Comparison of ENCODE assay signal across 8 mouse cellular contexts in the genomic region with DNA sequence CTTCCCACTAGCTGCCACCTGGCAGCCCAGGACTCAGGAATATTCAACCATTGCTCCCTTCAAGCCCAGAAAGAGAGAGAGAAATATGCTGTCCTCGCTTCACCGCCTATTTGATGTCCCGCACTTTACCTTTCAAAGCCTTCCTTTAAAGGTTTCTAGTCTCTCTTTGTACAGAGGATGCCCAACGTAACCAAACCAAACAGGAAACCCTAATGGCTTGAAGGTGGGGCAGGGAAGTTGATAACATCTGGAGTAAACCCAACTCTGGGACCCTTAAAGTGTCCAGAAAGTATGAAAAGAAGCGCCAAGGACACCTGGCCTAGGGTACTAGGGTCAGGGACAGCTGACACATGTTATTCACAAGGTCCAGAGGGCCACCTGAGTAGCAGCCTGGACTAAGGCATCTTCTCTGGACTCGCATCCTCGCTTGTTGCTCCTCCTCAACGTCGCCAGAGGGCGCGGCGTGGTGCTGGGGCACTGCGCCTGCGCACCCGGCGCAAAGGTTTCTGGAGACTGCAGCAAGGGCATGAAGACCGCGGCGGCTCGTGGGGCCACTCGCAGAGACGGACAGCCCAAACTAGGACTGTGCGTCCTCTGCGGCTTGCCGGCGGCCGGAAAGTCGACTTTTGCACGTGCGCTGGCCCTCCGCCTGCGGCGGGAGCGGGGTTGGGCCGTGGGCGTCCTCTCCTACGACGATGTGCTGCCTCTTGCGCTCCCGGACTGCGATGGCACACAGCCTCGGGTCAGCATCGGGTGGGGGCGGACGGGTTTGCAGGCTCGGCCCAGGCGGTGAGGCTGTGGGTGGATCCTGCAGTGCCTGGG. TPM values are rescaled to one million over a fixed set of nuclear protein-coding genes. Genes with fewer than 3 reads are reported as not detected.
A peak's percentile ranks its signal among the peaks of the same experiment; 100 is the strongest.
DNase-seq lines count a peak whose midpoint lies in the region; ATAC-seq and TF ChIP-seq lines count a peak whose summit lies in the region.

A gene (plus strand): TSS at position 494 of the 822 bp plus-strand sequence.

- peak within 1 kb of the TSS; percentile 92 for H3K4me2 ChIP-seq in forebrain, embryonic 16.5 days (ENCODE audit: low read length)
- peak within 1 kb of the TSS; percentile 79 for H3K4me2 ChIP-seq in lung, embryonic 14.5 days

- peaks cover 20% of the 10 kb centered on the region for H3K36me3 ChIP-seq in G1E (replicated peaks)
- H3K36me3 ChIP-seq in forebrain, embryonic 16.5 days (ENCODE audit: control insufficient read depth, insufficient read depth), result no peaks in the 10 kb centered on the region
- H3K36me3 ChIP-seq in lung, embryonic 14.5 days (ENCODE audit: insufficient read depth), result peaks cover 6% of the 10 kb centered on the region; the same call in 1 of the 2 replicates
- H3K36me3 ChIP-seq in thymus, adult 2 months (ENCODE audit: control insufficient read depth, insufficient read depth, low read length), result no peaks in the 10 kb centered on the region

- peak; percentile 69 for TF ChIP-seq CTCF in G1E (IDR thresholded peaks at IDR 0.05; ENCODE audit: low read depth, low read length)
- peak; percentile 98 for TF ChIP-seq CTCF in layer of hippocampus, adult 2 months (conservative IDR thresholded peaks at IDR 0.05)
- peak; percentile 91 for TF ChIP-seq CTCF in lung, embryonic 14.5 days (IDR thresholded peaks at IDR 0.05; ENCODE audit: low read depth)
- TF ChIP-seq CTCF in olfactory bulb, adult 2 months (IDR thresholded peaks at IDR 0.05; ENCODE audit: insufficient read depth, low read depth, low read length), result peak; percentile 81
- peak; percentile 91 for TF ChIP-seq CTCF in thymus, adult 2 months (IDR thresholded peaks at IDR 0.05; ENCODE audit: borderline replicate concordance, control insufficient read depth, extremely low read depth, insufficient read depth, low read length, poor library complexity)

- H3K4me1 ChIP-seq in G1E (ENCODE audit: insufficient read depth, low read depth, low read length), result peaks cover 23% of the 10 kb centered on the region
- H3K4me1 ChIP-seq in forebrain, embryonic 16.5 days (replicated peaks; ENCODE audit: control insufficient read depth, insufficient read depth, low read length), result peaks cover 6% of the 10 kb centered on the region; the same call in 1 of the 2 replicates
- H3K4me1 ChIP-seq in lung, embryonic 14.5 days (ENCODE audit: insufficient read depth), result no peaks in the 10 kb centered on the region; the same call in 1 of the 2 replicates
- no peaks in the 10 kb centered on the region for H3K4me1 ChIP-seq in olfactory bulb, adult 2 months (ENCODE audit: control insufficient read depth, insufficient read depth, low read length)
- no peaks in the 10 kb centered on the region for H3K4me1 ChIP-seq in thymus, adult 2 months (replicated peaks; ENCODE audit: control insufficient read depth, insufficient read depth, low read length)

- peak; percentile 80 for ATAC-seq in G1E (ENCODE audit: extremely low read depth, insufficient number of reproducible peaks, low FRiP score, poor library complexity, severe bottlenecking)
- peak; percentile 95 for ATAC-seq in forebrain, embryonic 16.5 days
- peak; percentile 98 for ATAC-seq in lung, embryonic 14.5 days (ENCODE audit: insufficient read depth)

- peaks cover 15% of the 10 kb centered on the region; the same call in 1 of the 2 replicates for H3K27me3 ChIP-seq in G1E (ENCODE audit: insufficient read depth, low read length)
- H3K27me3 ChIP-seq in forebrain, embryonic 16.5 days (replicated peaks; ENCODE audit: control insufficient read depth, insufficient read depth, low read length), result no peaks in the 10 kb centered on the region
- H3K27me3 ChIP-seq in lung, embryonic 14.5 days (ENCODE audit: insufficient read depth, low read length), result no peaks in the 10 kb centered on the region
- no peaks in the 10 kb centered on the region for H3K27me3 ChIP-seq in thymus, adult 2 months (ENCODE audit: control insufficient read depth, insufficient read depth, low read length)

- peak; percentile 97 for TF ChIP-seq POLR2A in olfactory bulb, adult 2 months (IDR thresholded peaks at IDR 0.05; ENCODE audit: insufficient read depth, low read depth, low read length)
- peak; percentile 76; the same call in 1 of the 2 replicates for TF ChIP-seq POLR2A in thymus, adult 2 months (IDR thresholded peaks at IDR 0.05; ENCODE audit: control insufficient read depth, extremely low read depth, insufficient read depth, low read length, poor library complexity)

- peak within 1 kb of the TSS; percentile 91 for H3K4me3 ChIP-seq in G1E (ENCODE audit: low read depth, low read length)
- H3K4me3 ChIP-seq in forebrain, embryonic 16.5 days (replicated peaks; ENCODE audit: low read length), result peak within 1 kb of the TSS; percentile 91
- peak within 1 kb of the TSS; percentile 67 for H3K4me3 ChIP-seq in layer of hippocampus, adult 2 months
- H3K4me3 ChIP-seq in lung, embryonic 14.5 days (ENCODE audit: low read depth, low read length), result peak within 1 kb of the TSS; percentile 70
- H3K4me3 ChIP-seq in olfactory bulb, adult 2 months (ENCODE audit: insufficient read depth, low read depth, low read length), result peak within 1 kb of the TSS; percentile 96
- peak within 1 kb of the TSS; percentile 56 for H3K4me3 ChIP-seq in thymus, adult 2 months (ENCODE audit: control insufficient read depth, insufficient read depth, low read length)

- H3K9ac ChIP-seq in forebrain, embryonic 16.5 days (replicated peaks; ENCODE audit: low read depth, low read length), result peak within 1 kb of the TSS; percentile 98
- H3K9ac ChIP-seq in lung, embryonic 14.5 days, result peak within 1 kb of the TSS; percentile 90

- H3K9me3 ChIP-seq in G1E (replicated peaks), result no peaks in the 10 kb centered on the region
- H3K9me3 ChIP-seq in forebrain, embryonic 16.5 days (ENCODE audit: control insufficient read depth, low read length), result no peaks in the 10 kb centered on the region
- H3K9me3 ChIP-seq in lung, embryonic 14.5 days (ENCODE audit: low read depth, low read length), result no peaks in the 10 kb centered on the region

- H3K27ac ChIP-seq in forebrain, embryonic 16.5 days (ENCODE audit: low read length), result peak within 1 kb of the TSS; percentile 80
- H3K27ac ChIP-seq in layer of hippocampus, adult 2 months, result peak within 1 kb of the TSS; percentile 100
- peak within 1 kb of the TSS; percentile 97 for H3K27ac ChIP-seq in lung, embryonic 14.5 days (ENCODE audit: low read depth)
- H3K27ac ChIP-seq in olfactory bulb, adult 2 months (ENCODE audit: insufficient read depth, low read depth, low read length), result peak within 1 kb of the TSS; percentile 98
- H3K27ac ChIP-seq in thymus, adult 2 months (ENCODE audit: control insufficient read depth, insufficient read depth, low read length), result no peak within 1 kb of the TSS

- peak; percentile 82 for DNase-seq in G1E (ENCODE audit: low spot score)
- peak; percentile 86 to 96 for DNase-seq in cerebellum, adult 18-20 months
- DNase-seq in heart, postnatal 36 days, result peak; percentile 91 to 94
- peak; percentile 86 to 87 for DNase-seq in layer of hippocampus, adult 2 months (ENCODE audit: low spot score in 2 of 2)
- peak; percentile 95 for DNase-seq in lung, embryonic 14.5 days
- DNase-seq in thymus, adult 2 months, result peak; percentile 81

- WGBS in forebrain, embryonic 16.5 days, result 6% methylated on average over 47 of the region's 47 CpGs
- WGBS in lung, embryonic 14.5 days, result 4% methylated on average over 47 of the region's 47 CpGs
- 5% methylated on average over 47 of the region's 47 CpGs for WGBS in olfactory bulb, adult 2 months
- WGBS in thymus, adult 2 months, result under 1% methylated on average over 47 of the region's 47 CpGs

- intact Hi-C loops in heart, postnatal 36 days (cut with DNase I), result loop anchor here (5.0 kb wide), 2 partner anchors 181 to 511 kb away; no protein-coding TSS in a partner anchor

RNA-seq across cellular contexts. Expression of the gene that starts here (rescaled TPM):
- total RNA-seq in G1E (2014; fragmentation: Nextera tagmentation), result 34.9 and 42.7 TPM in 2 replicates
- 33.9 and 35.4 TPM in 2 replicates for total RNA-seq in G1E (2017)
- polyA plus RNA-seq in G1E (2012), result 36.3 and 44.1 TPM in 2 replicates
- polyA plus RNA-seq in forebrain, embryonic 16.5 days (2015; fragmentation: Nextera tagmentation; extraction: Ambion mirVana), result 35.3 and 38.3 TPM in 2 replicates
- total RNA-seq in heart, postnatal 36 days (2021), result 10 to 100 TPM; 43.1 to 47.8 TPM
- 10 to 100 TPM; 50.1 to 57.4 TPM for total RNA-seq in layer of hippocampus, adult 2 months (2021)
- polyA plus RNA-seq in lung, embryonic 14.5 days (2014; fragmentation: Nextera tagmentation; extraction: Ambion mirVana), result 63.8 and 66.7 TPM in 2 replicates
- not detected in 2 replicates for polyA plus RNA-seq in olfactory bulb, adult 2 months (2012; ENCODE audit: insufficient read depth, insufficient read length, low replicate concordance, missing spikeins)
- polyA plus RNA-seq in thymus, adult 2 months (2012; rRNA removed), result 42.0 and 44.1 TPM in 2 replicates

Comparison
In these comparisons a context has a peak if more than half of its experiments do, and no peak if none do; other contexts are left out.
1. RNA of the gene that starts here (polyA plus RNA-seq): 63.8 to 66.7 TPM in lung, embryonic 14.5 days, 42.0 to 44.1 TPM in thymus, adult 2 months, 35.3 to 38.3 TPM in forebrain, embryonic 16.5 days and 36.3 to 44.1 TPM in G1E; not detected in olfactory bulb, adult 2 months; every median in the first group is over 10 times any median in the second.
2. Peak in every context shown above with its lines, with median percentiles within 50 percentile points of each other: ATAC-seq, DNase-seq, H3K4me3 ChIP-seq and CTCF ChIP-seq.